Mouse (Mus musculus): ENCODE measurements around the gene Tfap2e.

DNA sequence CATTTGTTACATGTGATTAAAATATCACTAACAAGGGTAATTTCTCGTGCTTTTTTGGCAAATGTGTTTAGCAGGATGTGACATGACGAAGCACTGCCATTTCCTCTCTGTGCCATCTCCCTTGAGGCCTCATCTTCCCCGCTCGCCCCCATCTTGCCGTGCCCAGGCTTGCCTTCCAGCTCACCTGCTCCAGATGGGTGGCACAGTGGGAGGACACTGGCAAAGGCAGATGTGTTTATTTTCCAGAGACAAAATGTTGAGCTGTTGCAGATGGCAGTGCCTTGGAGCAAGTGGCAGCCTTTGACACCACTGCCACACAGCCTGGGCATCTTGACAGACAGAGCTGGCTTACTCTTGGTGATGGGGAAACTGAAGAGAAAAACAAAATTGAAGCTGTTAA is 43.0 kb downstream of the Tfap2e start:
- TF ChIP-seq CTCF (IDR thresholded peaks at IDR 0.05; ENCODE audit: low read depth, low read length): no peak
- TF ChIP-seq GATA2 (IDR thresholded peaks at IDR 0.05; ENCODE audit: borderline replicate concordance, low read depth, low read length): no peak
- TF ChIP-seq TAL1 (conservative IDR thresholded peaks at IDR 0.05; ENCODE audit: low read depth, low read length): no peak

Data from G1E (cell line).